Mouse (Mus musculus): ENCODE measurements around the gene Gm26602. TPM values are rescaled to one million over a fixed set of nuclear protein-coding genes. Genes with fewer than 3 reads are reported as not detected.
"Not testable (repeated sequence)": the region's sequence is repeated elsewhere in the genome, so short reads cannot be mapped to it uniquely, and the experiment has no call there.

Gene Gm26602
- total RNA-seq, 2 experiments from 2014 or later = not detected

DNA sequence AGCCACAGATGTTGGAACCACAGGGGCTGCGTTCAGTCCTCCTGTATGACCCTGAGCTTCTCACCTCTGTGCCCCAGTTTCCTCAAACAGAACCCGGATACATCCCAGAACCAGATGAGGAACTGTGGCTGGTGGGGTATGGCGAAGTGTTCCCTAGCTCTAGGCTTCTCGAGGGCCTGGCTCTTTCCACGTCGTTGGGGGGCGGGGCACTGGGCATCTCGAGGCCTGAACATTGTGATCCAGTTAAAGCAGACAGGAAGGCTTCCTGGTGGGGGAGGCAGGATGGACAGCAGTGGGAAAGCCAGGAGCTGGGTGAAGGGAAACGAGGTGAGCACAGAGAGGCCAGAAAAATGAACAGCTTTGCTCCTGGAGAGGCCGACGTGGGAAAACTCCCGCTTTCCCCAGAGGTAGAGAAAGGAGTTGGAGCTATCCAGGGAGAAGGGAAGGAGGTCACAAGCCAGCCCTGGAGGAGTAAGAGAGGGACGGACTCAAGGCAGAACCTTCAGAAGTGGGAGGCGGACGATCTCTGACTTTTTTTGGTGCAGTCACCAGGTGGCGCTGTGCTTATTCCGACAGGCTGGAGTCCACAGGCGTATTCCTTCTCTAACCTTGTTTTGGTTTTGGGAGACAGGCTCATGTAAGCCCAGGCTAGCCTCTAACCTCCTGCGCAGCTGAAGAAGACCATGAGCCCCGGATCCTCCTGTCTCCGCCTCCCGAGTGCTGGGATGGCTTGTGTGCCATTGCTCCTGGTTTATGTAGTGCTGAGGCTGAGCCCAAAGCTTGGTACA lies 27.2 kb upstream of the Gm26602 start:
- DNase-seq (ENCODE audit: low spot score in 2 of 2) = peak; percentile 76 to 84
- intact Hi-C loops (cut with DNase I) = loop anchor here (2.0 to 5.0 kb wide), 2 partner anchors 41 to 46 kb away; no protein-coding TSS in a partner anchor

DNA sequence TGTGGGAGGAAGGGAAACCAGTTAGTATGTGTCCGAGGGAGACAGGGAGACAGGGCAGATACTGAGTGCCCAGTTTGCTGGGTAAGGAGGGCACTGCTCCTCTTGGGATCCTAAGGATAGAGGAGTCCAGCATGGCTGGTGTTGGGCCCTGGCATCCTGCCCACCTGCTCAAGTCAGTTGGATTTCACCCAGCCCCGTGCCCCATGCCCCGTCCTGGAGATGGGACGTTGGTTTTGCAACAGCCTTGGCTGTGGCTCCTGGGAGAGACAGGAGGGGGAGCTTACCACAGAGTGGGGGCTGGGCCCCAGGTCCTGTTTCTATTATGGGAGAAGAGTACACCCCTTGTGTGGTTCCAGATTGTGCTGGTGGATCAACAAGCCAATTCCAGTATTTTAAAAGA lies 26.2 kb upstream of the Gm26602 start:
- intact Hi-C loops (cut with DNase I) = loop anchor here (5.0 kb wide), 1 partner anchor 47 kb away; no protein-coding TSS in a partner anchor
- DNase-seq (ENCODE audit: low spot score in 2 of 2) = no peak

DNA sequence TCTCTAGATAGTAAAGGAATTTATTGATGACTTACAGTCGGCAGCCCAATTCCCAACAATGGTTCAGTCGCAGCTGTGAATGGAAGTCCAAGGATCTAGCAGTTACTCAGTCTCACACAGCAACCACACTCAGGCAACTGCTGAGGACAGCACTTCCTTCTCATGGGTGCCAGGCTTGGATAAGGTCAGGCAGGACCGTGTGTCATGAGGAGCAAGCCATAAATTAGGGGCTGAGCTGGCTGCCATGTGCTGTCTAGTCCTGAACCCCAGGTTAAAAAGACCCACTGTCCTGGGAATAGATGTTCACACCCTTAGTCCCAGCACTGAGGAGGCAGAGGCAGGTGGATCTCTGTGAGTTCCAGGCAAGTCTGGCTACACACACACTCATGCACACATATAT lies 25.7 kb upstream of the Gm26602 start:
- not testable (repeated sequence) for DNase-seq (ENCODE audit: low spot score in 2 of 2)
- intact Hi-C loops (cut with DNase I) = loop anchor here (5.0 kb wide), 1 partner anchor 48 kb away; no protein-coding TSS in a partner anchor

DNA sequence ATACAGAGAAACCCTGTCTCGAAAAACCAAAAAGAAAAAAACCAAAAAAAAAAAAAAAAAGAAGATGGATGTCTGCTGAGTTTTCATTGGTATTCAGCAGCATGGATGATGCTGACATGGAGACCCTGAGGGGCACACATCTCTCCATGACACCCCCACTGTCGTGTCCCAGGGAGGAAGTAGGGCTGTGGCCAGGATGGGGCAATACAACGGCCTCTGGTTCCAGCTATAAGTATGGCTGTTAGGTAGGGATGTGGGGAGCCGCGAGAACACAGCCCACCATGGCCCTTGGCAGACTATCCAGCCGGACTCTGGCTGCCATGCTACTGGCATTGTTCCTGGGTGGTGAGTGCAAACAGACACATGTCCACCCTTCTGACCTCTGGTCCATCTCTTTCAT lies 24.6 kb upstream of the Gm26602 start, which contains the start of gene Elane:
Gene Elane, plus strand, starts transcription at position 194 of the 400 bp plus-strand sequence.
- no peak for DNase-seq (ENCODE audit: low spot score in 2 of 2)
- intact Hi-C loops (cut with DNase I) = no loop called here

DNA sequence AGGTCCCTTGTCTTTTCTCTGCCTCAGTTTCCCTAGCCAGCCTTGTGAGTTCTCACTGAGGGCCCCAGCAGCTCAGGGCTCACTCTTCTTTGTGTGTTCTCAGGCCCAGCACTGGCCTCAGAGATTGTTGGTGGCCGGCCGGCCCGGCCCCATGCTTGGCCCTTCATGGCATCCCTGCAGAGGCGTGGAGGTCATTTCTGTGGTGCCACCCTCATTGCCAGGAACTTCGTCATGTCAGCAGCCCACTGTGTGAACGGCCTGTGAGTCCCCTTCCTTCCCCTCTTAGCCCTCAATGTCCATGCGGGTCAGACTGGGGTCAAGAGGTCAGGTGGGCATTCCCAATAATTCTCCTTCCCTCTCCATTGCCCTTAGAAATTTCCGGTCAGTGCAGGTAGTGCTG lies 24.0 kb upstream of the Gm26602 start:
- no peak for DNase-seq (ENCODE audit: low spot score in 2 of 2)
- intact Hi-C loops (cut with DNase I) = no loop called here

DNA sequence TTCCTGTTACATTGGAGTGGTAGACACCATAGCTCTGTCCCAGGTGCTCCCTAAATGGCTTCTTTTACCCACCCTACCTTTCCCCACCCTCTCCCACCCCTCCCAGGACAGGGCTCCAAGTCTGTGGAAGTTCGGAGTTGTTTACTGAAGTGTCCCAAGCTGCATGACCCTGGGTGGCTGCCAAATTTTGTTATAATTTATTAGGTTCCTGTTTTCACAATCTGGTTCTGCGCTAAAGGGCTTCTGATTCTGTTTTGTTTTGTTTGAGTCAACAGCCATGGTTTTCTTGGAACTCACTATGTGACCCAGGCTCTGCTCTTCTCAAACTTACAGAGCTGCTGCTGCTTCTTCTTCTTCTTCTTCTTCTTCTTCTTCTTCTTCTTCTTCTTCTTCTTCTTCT lies 21.3 kb upstream of the Gm26602 start:
- intact Hi-C loops (cut with DNase I) = no loop called here
- DNase-seq (ENCODE audit: low spot score in 2 of 2) = no peak

DNA sequence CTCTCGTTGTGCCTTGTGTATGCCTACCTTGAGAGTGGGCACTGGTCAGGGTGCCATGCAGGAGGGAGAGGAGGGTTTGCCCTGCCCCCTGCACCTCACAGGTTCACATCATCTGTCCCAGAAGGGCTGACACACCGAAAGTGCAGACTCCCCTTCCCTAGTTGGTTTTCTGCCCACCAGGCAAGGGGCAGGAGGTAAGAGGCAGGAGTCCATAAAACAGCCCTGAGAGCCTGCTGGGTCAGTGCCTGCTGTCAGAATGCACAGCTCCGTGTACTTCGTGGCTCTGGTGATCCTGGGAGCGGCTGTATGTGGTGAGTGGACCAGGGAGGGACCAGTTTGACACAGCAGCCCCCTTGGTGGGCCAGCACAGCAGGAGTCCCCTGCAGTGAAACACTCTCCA lies 20.0 kb upstream of the Gm26602 start, which contains the start of gene Cfd:
Gene Cfd, plus strand, starts transcription at position 184 of the 400 bp plus-strand sequence.
- DNase-seq (ENCODE audit: low spot score in 2 of 2) = no peak
- intact Hi-C loops (cut with DNase I) = loop anchor here (5.0 kb wide), 1 partner anchor 67 kb away; no protein-coding TSS in a partner anchor

DNA sequence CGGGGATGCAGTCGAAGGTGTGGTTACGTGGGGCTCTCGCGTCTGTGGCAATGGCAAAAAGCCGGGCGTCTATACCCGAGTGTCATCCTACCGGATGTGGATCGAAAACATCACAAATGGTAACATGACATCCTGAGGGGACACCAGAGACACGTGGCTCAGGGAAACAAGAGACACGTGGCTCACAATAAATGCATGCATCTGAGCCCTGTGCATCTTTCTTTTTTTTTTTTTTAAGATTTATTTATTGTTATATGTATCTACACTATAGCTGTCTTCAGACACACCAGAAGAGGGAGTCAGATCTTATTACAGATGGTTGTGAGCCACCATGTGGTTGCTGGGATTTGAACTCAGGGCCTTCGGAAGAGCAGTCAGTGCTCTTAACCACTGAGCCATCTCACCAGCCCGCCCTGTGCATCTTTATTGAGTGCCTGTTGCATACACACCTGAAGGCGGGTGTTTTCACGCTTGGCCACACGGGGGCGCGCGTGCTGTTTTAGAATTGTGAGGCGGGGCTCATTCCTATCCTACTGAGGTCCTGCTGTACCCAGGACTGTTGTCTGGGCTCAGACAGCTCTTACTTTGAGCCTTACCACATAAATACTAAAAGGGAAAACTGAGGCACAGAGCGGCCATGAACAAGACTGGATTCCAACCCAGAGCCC lies 18.1 kb upstream of the Gm26602 start:
- intact Hi-C loops (cut with DNase I) = loop anchor here (2.0 to 5.0 kb wide), 2 partner anchors 32 to 65 kb away; no protein-coding TSS in a partner anchor
- peak; percentile 73 to 83 for DNase-seq (ENCODE audit: low spot score in 2 of 2)

DNA sequence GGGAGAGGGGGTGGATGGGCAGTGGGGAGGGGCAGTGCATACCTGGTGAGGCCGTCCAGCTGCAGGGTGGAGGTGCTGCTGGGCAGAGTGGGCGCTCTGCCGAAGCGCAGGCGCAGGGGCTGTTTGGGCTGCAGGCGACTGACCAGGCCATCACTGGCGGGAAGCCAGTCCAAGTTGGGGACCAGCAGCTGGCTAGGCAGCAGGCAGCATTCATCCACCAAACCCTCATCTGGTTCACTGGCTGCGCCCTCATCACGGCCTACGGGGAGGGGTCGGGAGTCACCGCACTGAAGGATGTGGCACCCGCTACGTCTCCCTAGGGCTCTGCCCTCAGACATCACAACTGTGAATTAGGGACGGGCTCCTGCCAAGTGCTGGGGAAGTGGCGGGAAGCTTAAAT lies 14.3 kb upstream of the Gm26602 start:
- no peak for DNase-seq (ENCODE audit: low spot score in 2 of 2)
- intact Hi-C loops (cut with DNase I) = no loop called here

DNA sequence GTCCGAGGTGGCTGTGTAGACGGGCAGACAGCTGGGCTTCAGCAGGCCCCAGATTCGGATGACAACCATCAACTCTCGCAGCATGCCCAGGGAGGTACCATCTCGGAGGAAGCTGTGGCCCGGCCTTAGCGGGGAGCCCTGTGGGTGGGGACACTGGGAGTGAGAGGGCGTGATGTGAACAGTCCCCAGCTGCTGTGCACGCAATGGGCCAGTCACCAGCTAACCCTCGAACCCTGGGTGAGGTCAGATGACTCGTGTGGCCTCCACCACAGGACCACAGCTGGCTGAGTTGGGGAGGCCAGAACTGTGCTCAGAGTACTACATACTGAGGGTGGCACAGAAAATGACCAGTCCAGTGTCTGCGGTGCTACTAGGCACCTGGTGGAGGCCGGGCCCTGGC lies 13.8 kb upstream of the Gm26602 start:
- DNase-seq (ENCODE audit: low spot score in 2 of 2) = no peak
- intact Hi-C loops (cut with DNase I) = no loop called here

DNA sequence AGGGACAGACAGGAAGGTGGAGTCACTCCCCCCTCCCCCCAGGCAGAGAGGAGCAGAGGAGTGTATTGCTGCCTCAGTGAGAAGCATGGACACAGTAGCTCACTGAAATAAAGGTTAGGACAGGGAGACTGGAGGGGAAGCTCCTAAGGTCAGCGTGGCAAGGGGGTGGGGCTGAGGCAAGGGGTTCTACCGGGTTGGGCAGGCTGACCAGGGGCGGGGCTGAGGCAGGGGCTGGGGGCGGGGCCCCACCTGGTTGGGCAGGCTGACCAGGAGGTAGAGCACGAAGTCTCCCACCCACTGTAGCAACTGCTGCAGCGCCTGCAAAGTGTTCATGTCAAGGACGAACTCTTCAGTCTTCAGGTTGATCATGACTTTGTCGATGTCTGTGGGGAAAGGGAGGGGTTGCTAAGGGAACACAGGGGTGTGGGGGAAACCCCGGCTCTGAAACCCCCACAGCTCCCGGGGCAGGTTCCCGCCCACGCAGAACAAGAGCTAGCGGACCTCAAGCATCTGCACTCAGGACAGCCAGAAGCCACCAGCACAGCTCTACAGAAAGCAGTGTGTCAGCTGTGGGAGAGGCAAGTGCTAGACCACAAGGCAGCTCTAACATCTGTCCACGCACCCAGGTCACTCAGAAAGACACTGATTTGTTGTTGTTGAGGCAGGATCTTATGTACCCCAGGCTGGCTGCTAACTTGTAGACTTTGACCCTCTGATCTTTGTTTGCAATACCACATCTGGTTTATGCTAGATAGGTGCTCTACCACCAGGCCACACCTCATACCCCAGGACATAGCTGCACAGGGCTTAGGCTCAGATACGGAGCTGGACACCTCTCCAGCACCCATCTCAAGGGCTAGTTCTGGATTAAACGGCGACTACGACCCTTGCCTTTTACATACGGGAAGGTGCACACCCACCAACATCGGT lies 13.1 kb upstream of the Gm26602 start:
- intact Hi-C loops (cut with DNase I) = no loop called here
- no peak for DNase-seq (ENCODE audit: low spot score in 2 of 2)

DNA sequence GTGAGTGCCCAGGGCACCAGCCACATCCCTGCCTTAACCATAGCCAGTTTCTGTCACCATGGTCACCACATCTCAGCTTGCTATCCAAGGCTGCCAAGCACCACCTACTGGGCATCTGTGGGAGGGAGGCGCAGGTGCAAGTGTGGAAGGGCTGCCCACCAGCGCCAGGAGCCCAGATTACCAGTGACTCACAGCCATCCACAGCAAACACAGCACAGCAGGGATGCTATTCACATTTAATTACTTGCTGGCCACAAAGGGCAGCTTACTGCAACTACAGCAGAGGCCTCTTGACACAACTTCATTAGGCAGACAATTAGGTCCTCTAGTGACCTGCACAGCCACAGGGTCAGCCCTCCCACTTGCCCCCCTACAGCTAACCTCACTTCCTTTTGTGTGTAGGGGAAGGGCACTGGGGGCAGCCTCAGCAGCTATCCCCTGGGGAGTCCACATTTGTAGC lies 9.7 kb upstream of the Gm26602 start:
- intact Hi-C loops (cut with DNase I) = no loop called here
- DNase-seq (ENCODE audit: low spot score in 2 of 2) = peak; percentile 79 to 95

DNA sequence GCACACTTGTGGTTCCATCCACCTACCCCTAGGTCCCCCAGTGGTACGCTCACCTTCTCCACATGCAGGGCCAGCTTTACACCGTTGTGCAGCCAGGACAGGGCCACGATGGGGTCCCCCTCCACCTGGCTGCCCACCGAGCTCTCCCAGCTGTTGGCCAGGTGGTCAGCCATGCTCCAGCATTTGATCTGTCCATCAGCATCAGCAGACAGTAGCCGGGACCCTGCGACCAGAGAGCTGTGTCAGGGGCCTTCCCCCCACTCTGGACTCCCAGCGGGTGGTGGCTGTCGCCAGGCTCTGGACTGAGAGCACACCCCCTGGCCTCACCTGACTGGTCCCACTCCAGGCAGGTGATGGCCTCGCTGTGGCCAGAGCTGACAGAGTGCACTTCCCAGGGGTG lies 3.9 kb upstream of the Gm26602 start:
- DNase-seq (ENCODE audit: low spot score in 2 of 2) = no peak
- intact Hi-C loops (cut with DNase I) = no loop called here

DNA sequence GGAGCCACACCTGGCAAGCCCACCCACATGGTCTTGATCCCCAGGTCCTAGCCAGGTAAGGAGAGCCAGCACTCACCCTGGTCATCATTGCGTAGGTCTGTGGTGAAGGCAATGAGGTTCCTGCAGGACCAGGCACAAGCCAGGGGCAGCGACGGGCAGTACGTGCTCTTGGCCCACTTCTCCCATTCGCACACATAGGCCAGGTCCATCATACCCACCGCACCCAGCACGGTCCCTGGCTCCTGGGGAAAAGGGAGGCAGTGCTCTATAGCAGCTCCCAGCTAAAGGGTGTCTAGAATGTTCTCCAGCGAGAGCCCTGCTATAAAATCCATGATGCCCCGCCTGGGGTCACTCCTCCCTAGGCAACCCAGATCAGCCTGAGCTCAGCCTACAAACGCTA lies 3.2 kb upstream of the Gm26602 start:
- no peak for DNase-seq (ENCODE audit: low spot score in 2 of 2)
- intact Hi-C loops (cut with DNase I) = no loop called here

DNA sequence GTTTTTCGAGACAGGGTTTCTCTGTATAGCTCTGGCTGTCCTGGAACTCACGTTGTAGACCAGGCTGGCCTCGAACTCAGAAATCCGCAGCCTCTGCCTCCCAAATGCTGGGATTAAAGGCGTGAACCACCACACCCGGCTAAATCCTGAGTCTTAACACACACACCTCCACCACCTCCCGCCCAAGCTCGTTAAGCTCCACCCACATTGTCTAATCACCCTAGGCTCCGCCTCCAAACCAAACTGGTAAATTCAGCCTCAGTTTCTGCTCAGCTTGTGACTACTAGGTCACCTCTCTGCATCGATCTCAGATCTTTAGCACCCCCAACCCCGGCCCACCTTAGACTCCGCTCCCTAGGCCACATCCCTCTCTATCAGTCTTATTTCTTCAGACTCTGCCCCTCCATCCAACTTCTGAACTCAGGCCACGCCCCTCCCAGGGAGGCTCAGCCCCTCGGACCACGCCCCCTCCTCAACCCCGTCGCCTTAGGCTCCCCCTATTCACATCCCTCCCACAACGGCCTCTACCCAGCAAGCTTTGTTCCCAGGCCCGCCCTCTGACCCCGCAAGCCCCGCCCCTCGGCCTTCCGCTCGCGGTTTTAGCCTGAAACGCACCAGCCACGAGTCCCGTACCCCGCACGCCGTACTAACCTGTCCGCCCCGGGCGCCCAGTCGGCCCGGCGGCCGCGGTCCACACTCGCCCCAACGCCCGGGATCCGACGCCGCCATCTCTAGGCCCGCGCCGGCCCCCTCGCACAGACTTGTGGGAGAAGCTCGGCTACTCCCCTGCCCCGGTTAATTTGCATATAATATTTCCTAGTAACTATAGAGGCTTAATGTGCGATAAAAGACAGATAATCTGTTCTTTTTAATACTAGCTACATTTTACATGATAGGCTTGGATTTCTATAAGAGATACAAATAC lies 2.2 kb upstream of the Gm26602 start, which contains the start of gene Med16:
Gene Med16, minus strand, starts transcription at position 757 of the 925 bp plus-strand sequence.
- DNase-seq (ENCODE audit: low spot score in 2 of 2) = peak; percentile 93 to 96
- intact Hi-C loops (cut with DNase I) = no loop called here

DNA sequence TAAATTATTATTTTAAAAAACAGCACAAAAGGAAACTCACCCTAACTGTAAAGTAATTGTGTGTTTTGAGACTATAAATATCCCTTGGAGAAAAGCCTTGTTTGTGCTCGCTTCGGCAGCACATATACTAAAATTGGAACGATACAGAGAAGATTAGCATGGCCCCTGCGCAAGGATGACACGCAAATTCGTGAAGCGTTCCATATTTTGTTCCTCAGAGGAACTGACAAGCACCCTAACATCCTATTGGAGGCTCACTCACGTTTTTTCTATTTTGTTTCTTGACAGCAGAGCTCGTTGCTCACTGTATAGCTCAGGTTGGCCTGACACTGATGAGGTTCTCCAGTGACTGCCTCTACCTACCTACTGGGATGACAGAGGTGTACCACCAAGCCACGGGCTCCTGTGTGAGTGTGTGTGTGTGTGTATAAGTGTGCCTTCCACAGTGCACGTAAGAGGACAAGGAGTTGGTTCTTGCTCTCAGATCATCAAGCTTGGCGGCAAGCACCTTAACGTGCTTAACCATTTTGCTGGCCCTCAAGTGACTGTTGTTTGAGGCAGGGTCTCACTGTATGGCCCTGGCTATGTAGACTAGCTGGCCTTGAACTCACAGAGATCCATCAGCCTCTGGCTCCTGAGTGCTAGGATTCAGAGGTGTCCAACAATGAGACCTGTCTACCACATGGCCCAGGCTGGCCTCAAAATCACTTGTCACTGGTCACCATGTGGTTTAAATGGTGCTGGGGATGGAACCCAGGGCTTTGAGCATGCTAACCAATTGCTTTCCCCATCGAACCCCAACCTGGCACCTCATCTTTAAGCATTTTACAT lies 1.3 kb upstream of the Gm26602 start:
- peak; percentile 56 to 87 for DNase-seq (ENCODE audit: low spot score in 2 of 2)
- intact Hi-C loops (cut with DNase I) = no loop called here

DNA sequence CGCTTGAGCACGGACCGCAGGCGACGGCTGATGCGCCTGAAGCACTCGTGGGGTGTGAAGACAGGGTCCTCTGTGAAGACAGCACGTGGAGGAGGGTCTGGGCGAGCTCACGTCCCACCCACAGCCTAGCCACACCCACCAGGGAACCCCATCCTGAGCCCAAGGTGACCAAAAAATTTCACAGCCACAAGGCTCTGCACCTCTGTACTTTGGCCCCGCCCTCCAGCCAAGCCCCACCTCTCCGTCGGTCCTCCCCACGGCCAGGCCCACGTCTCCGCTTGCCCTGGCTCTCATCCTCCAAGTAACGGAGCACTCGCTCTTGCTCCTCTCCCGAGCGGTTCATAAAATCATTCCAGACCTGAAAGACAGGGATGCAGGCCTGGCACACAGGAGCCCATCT lies 1.8 kb downstream of the Gm26602 start:
- intact Hi-C loops (cut with DNase I) = no loop called here
- no peak for DNase-seq (ENCODE audit: low spot score in 2 of 2)

Measured in left cerebral cortex, postnatal 25 days (tissue).